ENCODE assay signal across 8 mouse cellular contexts in genomic region chr1:186703980-186704701, GRCm38 (mm10). TPM values are rescaled to one million over a fixed set of nuclear protein-coding genes. Genes with fewer than 3 reads are reported as not detected.
A peak's percentile ranks its signal among the peaks of the same experiment; 100 is the strongest.
DNase-seq lines count a peak whose midpoint lies in the region; ATAC-seq and TF ChIP-seq lines count a peak whose summit lies in the region.

No protein-coding gene starts in this region.

- no peak for TF ChIP-seq CTCF in cerebellum, adult 2 months (IDR thresholded peaks at IDR 0.05; ENCODE audit: borderline replicate concordance, insufficient read depth, low read depth, low read length)

- H3K79me2 ChIP-seq in macrophage (ENCODE audit: inconsistent target): no peaks in the 10 kb centered on the region

- no peaks in the 10 kb centered on the region for H3K27me3 ChIP-seq in cerebellum, adult 2 months (ENCODE audit: control insufficient read depth, insufficient read depth, low read length)
- H3K27me3 ChIP-seq in kidney, embryonic 14.5 days (ENCODE audit: control insufficient read depth, insufficient read depth, low read length): no peaks in the 10 kb centered on the region
- no peaks in the 10 kb centered on the region for H3K27me3 ChIP-seq in stomach, embryonic 15.5 days (replicated peaks)

- H3K9ac ChIP-seq in kidney, embryonic 14.5 days (ENCODE audit: low read depth, low read length): peak overlapping the region; percentile 78
- H3K9ac ChIP-seq in stomach, embryonic 15.5 days: peak overlapping the region; percentile 48

- no peak overlapping the region for H3K27ac ChIP-seq in cerebellum, adult 2 months (ENCODE audit: insufficient read depth, low read length)
- peak overlapping the region; percentile 70 for H3K27ac ChIP-seq in kidney, embryonic 14.5 days (ENCODE audit: low read depth, low read length)
- H3K27ac ChIP-seq in macrophage: no peak overlapping the region
- H3K27ac ChIP-seq in stomach, embryonic 15.5 days: peak overlapping the region; percentile 58

- no peak for TF ChIP-seq POLR2A in cerebellum, adult 2 months (IDR thresholded peaks at IDR 0.05; ENCODE audit: borderline replicate concordance, insufficient read depth, low read length)

- H3K4me1 ChIP-seq in cerebellum, adult 2 months (ENCODE audit: control insufficient read depth, insufficient read depth, low read length): peaks cover 3% of the 10 kb centered on the region; the same call in 1 of the 2 replicates
- 0 out of 2 replicates have a peak, but pooled peaks cover 3% of the 10 kb centered on the region for H3K4me1 ChIP-seq in kidney, embryonic 14.5 days (ENCODE audit: control insufficient read depth, insufficient read depth, low read length)
- H3K4me1 ChIP-seq in stomach, embryonic 15.5 days: peaks cover 6% of the 10 kb centered on the region; the same call in 1 of the 2 replicates

- no peaks in the 10 kb centered on the region for H3K36me3 ChIP-seq in kidney, embryonic 14.5 days (ENCODE audit: control insufficient read depth, insufficient read depth, low read length)
- H3K36me3 ChIP-seq in macrophage (ENCODE audit: inconsistent target): no peaks in the 10 kb centered on the region
- H3K36me3 ChIP-seq in stomach, embryonic 15.5 days: no peaks in the 10 kb centered on the region

- H3K4me3 ChIP-seq in cerebellum, adult 2 months (replicated peaks; ENCODE audit: insufficient read depth, low read depth, low read length): peak overlapping the region; percentile 28
- H3K4me3 ChIP-seq in kidney, embryonic 14.5 days (ENCODE audit: low read length): peak overlapping the region; percentile 65
- peak overlapping the region; percentile 1; the same call in 1 of the 2 replicates for H3K4me3 ChIP-seq in macrophage (ENCODE audit: inconsistent target)
- peak overlapping the region; percentile 64 for H3K4me3 ChIP-seq in stomach, embryonic 15.5 days (replicated peaks)

- peak in 1 of 2 experiments; percentile 31 for DNase-seq in cerebellum, adult 2 months
- DNase-seq in cerebellum, adult 11 months: no peak
- DNase-seq in thymus, postnatal 4 days: peak; percentile 38
- no peak for DNase-seq in thymus, postnatal 0 days (ENCODE audit: low spot score)

- ATAC-seq in granulocyte monocyte progenitor cell, adult 5-6 weeks (replicated peaks; ENCODE audit: poor library complexity, severe bottlenecking): 0 out of 2 replicates have a peak, but pooled peaks have one; percentile 6
- no peak for ATAC-seq in kidney, embryonic 14.5 days (ENCODE audit: low FRiP score, low TSS enrichment)
- ATAC-seq in stomach, embryonic 15.5 days (ENCODE audit: insufficient read depth, low FRiP score, low read depth): no peak

- WGBS in cerebellum, adult 2 months: 1% methylated on average over 36 of the region's 36 CpGs
- WGBS in kidney, embryonic 14.5 days: under 1% methylated on average over 36 of the region's 36 CpGs
- 3% methylated on average over 36 of the region's 36 CpGs for WGBS in macrophage (ENCODE audit: missing documents)
- WGBS in stomach, embryonic 15.5 days: under 1% methylated on average over 36 of the region's 36 CpGs

- H3K9me3 ChIP-seq in kidney, embryonic 14.5 days (ENCODE audit: control insufficient read depth, low read length): no peaks in the 10 kb centered on the region
- no peaks in the 10 kb centered on the region for H3K9me3 ChIP-seq in stomach, embryonic 15.5 days

- peak overlapping the region; percentile 88 for H3K4me2 ChIP-seq in kidney, embryonic 14.5 days (replicated peaks; ENCODE audit: low read depth, low read length)
- H3K4me2 ChIP-seq in stomach, embryonic 15.5 days: peak overlapping the region; percentile 93

RNA-seq across cellular contexts. Expression of gene Tgfb2, which starts 1.6 kb away (rescaled TPM):
- 3.8 and 4.0 TPM in 2 replicates for polyA plus RNA-seq in cerebellum, adult 2 months (2012; rRNA removed)
- 2.4 and 2.5 TPM in 2 replicates for polyA plus RNA-seq in thymus, postnatal 0 days (2015; fragmentation: Nextera tagmentation; extraction: Ambion mirVana)
- 5.1 TPM in 1 of 2 replicates, not detected in the other for total RNA-seq in granulocyte monocyte progenitor cell, adult 5-6 weeks (2014; fragmentation: Nextera tagmentation)
- total RNA-seq in granulocyte monocyte progenitor cell, adult 5-6 weeks (2017): not detected in 2 replicates
- polyA plus RNA-seq in kidney, embryonic 14.5 days (2014; fragmentation: Nextera tagmentation; extraction: Ambion mirVana): 13.6 and 15.4 TPM in 2 replicates
- 1 to 10 TPM in 3 of 26 experiments, under 1 TPM in 14, not detected in 9; 0.13 to 3.0 (median 0.21) TPM for total RNA-seq in macrophage (2018; cell fraction: chromatin; rRNA removed)
- total RNA-seq in macrophage (2018; cell fraction: cytosol; rRNA removed): under 1 TPM in 10 of 26 experiments, not detected in 16; under 0.01 to 0.44 (median 0.04) TPM
- total RNA-seq in macrophage (2018; cell fraction: nucleus; rRNA removed): 1 to 10 TPM in 4 of 26 experiments, under 1 TPM in 13, not detected in 9; 0.13 to 2.5 (median 0.21) TPM
- polyA plus RNA-seq in macrophage (2018): 0.04 to 0.20 TPM in 2 of 3 replicates, not detected in the other
- polyA plus RNA-seq in stomach, embryonic 15.5 days (2015; fragmentation: Nextera tagmentation; extraction: Ambion mirVana): 21.6 and 21.8 TPM in 2 replicates

RNA-seq across cellular contexts. Expression of gene Rrp15, which starts 45.0 kb away (rescaled TPM):
- polyA plus RNA-seq in cerebellum, adult 2 months (2012; rRNA removed): 10.7 and 12.2 TPM in 2 replicates
- 55.3 and 62.8 TPM in 2 replicates for polyA plus RNA-seq in thymus, postnatal 0 days (2015; fragmentation: Nextera tagmentation; extraction: Ambion mirVana)
- 44.3 and 48.1 TPM in 2 replicates for total RNA-seq in granulocyte monocyte progenitor cell, adult 5-6 weeks (2014; fragmentation: Nextera tagmentation)
- total RNA-seq in granulocyte monocyte progenitor cell, adult 5-6 weeks (2017): 135 and 142 TPM in 2 replicates
- polyA plus RNA-seq in kidney, embryonic 14.5 days (2014; fragmentation: Nextera tagmentation; extraction: Ambion mirVana): 86.7 and 116 TPM in 2 replicates
- 10 to 100 TPM in 4 of 26 experiments, 1 to 10 TPM in 22; 3.1 to 13.9 (median 7.5) TPM for total RNA-seq in macrophage (2018; cell fraction: chromatin; rRNA removed)
- total RNA-seq in macrophage (2018; cell fraction: cytosol; rRNA removed): 10 to 100 TPM in 3 of 26 experiments, 1 to 10 TPM in 23; 5.4 to 11.4 (median 8.0) TPM
- total RNA-seq in macrophage (2018; cell fraction: nucleus; rRNA removed): 10 to 100 TPM in 2 of 26 experiments, 1 to 10 TPM in 24; 2.2 to 21.0 (median 4.9) TPM
- 7.4 to 26.7 TPM (median 15.2 TPM) in 3 replicates for polyA plus RNA-seq in macrophage (2018)
- 61.9 and 65.3 TPM in 2 replicates for polyA plus RNA-seq in stomach, embryonic 15.5 days (2015; fragmentation: Nextera tagmentation; extraction: Ambion mirVana)

Comparison
In these comparisons a context has a peak if more than half of its experiments do, and no peak if none do; other contexts are left out.
1. H3K27ac ChIP-seq: peak in kidney, embryonic 14.5 days (single experiment) and stomach, embryonic 15.5 days (single experiment); none in cerebellum, adult 2 months (single experiment) and macrophage (single experiment).
2. H3K4me3 ChIP-seq: peak in every context shown above with its lines; median percentile 65 in kidney, embryonic 14.5 days; 64 in stomach, embryonic 15.5 days; 28 in cerebellum, adult 2 months; 1 in macrophage.